Mouse (Mus musculus): ENCODE measurements around the gene Intu. TPM values are rescaled to one million over a fixed set of nuclear protein-coding genes. Genes with fewer than 3 reads are reported as not detected.

The Intu gene
- polyA plus RNA-seq, 1 experiment = 3.0 TPM

GRCm38 (mm10) chr3:40526095-40526494 is 5.0 kb upstream of the Intu start:
- H3K4me3 ChIP-seq (ENCODE audit: insufficient read depth, low read length) = no peak overlapping the region
- peaks cover 3% of the 10 kb centered on the region for H3K4me1 ChIP-seq (ENCODE audit: control insufficient read depth, insufficient read depth, low read length)
- no peak for TF ChIP-seq POLR2A (IDR thresholded peaks at IDR 0.05; ENCODE audit: low read depth, low read length)
- TF ChIP-seq CTCF (IDR thresholded peaks at IDR 0.05; ENCODE audit: borderline replicate concordance, insufficient read depth, low read length) = no peak
- H3K27ac ChIP-seq (ENCODE audit: insufficient read depth, low read length) = no peak overlapping the region

- TF ChIP-seq CTCF (IDR thresholded peaks at IDR 0.05; ENCODE audit: borderline replicate concordance, insufficient read depth, low read length) (no peak), POLR2A (IDR thresholded peaks at IDR 0.05; ENCODE audit: low read depth, low read length) (no peak)
- H3K27ac ChIP-seq (ENCODE audit: insufficient read depth, low read length) = no peak overlapping the region
- H3K4me3 ChIP-seq (ENCODE audit: insufficient read depth, low read length) = no peak overlapping the region
- peaks cover 3% of the 10 kb centered on the region for H3K4me1 ChIP-seq (ENCODE audit: control insufficient read depth, insufficient read depth, low read length)
Observed at GRCm38 (mm10) chr3:40527218-40527617, 3.9 kb upstream of the Intu start.

- no peak for TF ChIP-seq CTCF (IDR thresholded peaks at IDR 0.05; ENCODE audit: borderline replicate concordance, insufficient read depth, low read length)
- TF ChIP-seq POLR2A (IDR thresholded peaks at IDR 0.05; ENCODE audit: low read depth, low read length) = no peak
- no peaks in the 10 kb centered on the region for H3K4me1 ChIP-seq (ENCODE audit: control insufficient read depth, insufficient read depth, low read length)
- no peak overlapping the region for H3K4me3 ChIP-seq (ENCODE audit: insufficient read depth, low read length)
- H3K27ac ChIP-seq (ENCODE audit: insufficient read depth, low read length) = no peak overlapping the region
Observed at GRCm38 (mm10) chr3:40527976-40528950, 2.8 kb upstream of the Intu start.

- H3K27ac ChIP-seq (ENCODE audit: insufficient read depth, low read length) = no peak overlapping the region
- TF ChIP-seq POLR2A (IDR thresholded peaks at IDR 0.05; ENCODE audit: low read depth, low read length) (no peak), CTCF (IDR thresholded peaks at IDR 0.05; ENCODE audit: borderline replicate concordance, insufficient read depth, low read length) (no peak)
- H3K4me1 ChIP-seq (ENCODE audit: control insufficient read depth, insufficient read depth, low read length) = no peaks in the 10 kb centered on the region
- no peak overlapping the region for H3K4me3 ChIP-seq (ENCODE audit: insufficient read depth, low read length)
Observed at GRCm38 (mm10) chr3:40528958-40529357, 2.1 kb upstream of the Intu start.

- no peak for TF ChIP-seq CTCF (IDR thresholded peaks at IDR 0.05; ENCODE audit: borderline replicate concordance, insufficient read depth, low read length)
- H3K4me3 ChIP-seq (ENCODE audit: insufficient read depth, low read length) = peak overlapping the region; percentile 47
- H3K4me1 ChIP-seq (ENCODE audit: control insufficient read depth, insufficient read depth, low read length) = no peaks in the 10 kb centered on the region
- no peak overlapping the region for H3K27ac ChIP-seq (ENCODE audit: insufficient read depth, low read length)
Observed at GRCm38 (mm10) chr3:40530845-40531244, 241 bp upstream of the Intu start.

GRCm38 (mm10) chr3:40532256-40532655 is 1.2 kb downstream of the Intu start:
- H3K4me3 ChIP-seq (ENCODE audit: insufficient read depth, low read length) = no peak overlapping the region

GRCm38 (mm10) chr3:40534141-40534540 is 3.1 kb downstream of the Intu start:
- H3K27ac ChIP-seq (ENCODE audit: insufficient read depth, low read length) = no peak overlapping the region
- TF ChIP-seq CTCF (IDR thresholded peaks at IDR 0.05; ENCODE audit: borderline replicate concordance, insufficient read depth, low read length) = no peak
- no peak for TF ChIP-seq POLR2A (IDR thresholded peaks at IDR 0.05; ENCODE audit: low read depth, low read length)
- H3K4me3 ChIP-seq (ENCODE audit: insufficient read depth, low read length) = no peak overlapping the region
- H3K4me1 ChIP-seq (ENCODE audit: control insufficient read depth, insufficient read depth, low read length) = no peaks in the 10 kb centered on the region

More at GRCm38 (mm10) chr3:40532256-40532655, 1.2 kb downstream of the Intu start:
- Histone ChIP-seq H3K4me1 (ENCODE audit: control insufficient read depth, insufficient read depth, low read length) (no peaks in the 10 kb centered on the region), H3K27ac (ENCODE audit: insufficient read depth, low read length) (no peak overlapping the region)
- TF ChIP-seq CTCF (IDR thresholded peaks at IDR 0.05; ENCODE audit: borderline replicate concordance, insufficient read depth, low read length) (no peak), POLR2A (IDR thresholded peaks at IDR 0.05; ENCODE audit: low read depth, low read length) (no peak)

- no peak overlapping the region for H3K27ac ChIP-seq (ENCODE audit: insufficient read depth, low read length)
- H3K4me3 ChIP-seq (ENCODE audit: insufficient read depth, low read length) = peak overlapping the region; percentile 75
- H3K4me1 ChIP-seq (ENCODE audit: control insufficient read depth, insufficient read depth, low read length) = no peaks in the 10 kb centered on the region
- TF ChIP-seq POLR2A (IDR thresholded peaks at IDR 0.05; ENCODE audit: low read depth, low read length) (peak; percentile 41), CTCF (IDR thresholded peaks at IDR 0.05; ENCODE audit: borderline replicate concordance, insufficient read depth, low read length) (no peak)
Observed at GRCm38 (mm10) chr3:40540567-40541554, 9.8 kb downstream of the Intu start.

- H3K4me3 ChIP-seq (ENCODE audit: insufficient read depth, low read length) = no peak overlapping the region
- H3K4me1 ChIP-seq (ENCODE audit: control insufficient read depth, insufficient read depth, low read length) = no peaks in the 10 kb centered on the region; the same call in 1 of the 2 replicates
- H3K27ac ChIP-seq (ENCODE audit: insufficient read depth, low read length) = no peak overlapping the region
- TF ChIP-seq CTCF (IDR thresholded peaks at IDR 0.05; ENCODE audit: borderline replicate concordance, insufficient read depth, low read length) = no peak
- TF ChIP-seq POLR2A (IDR thresholded peaks at IDR 0.05; ENCODE audit: low read depth, low read length) = no peak
Observed at GRCm38 (mm10) chr3:40546621-40547020, 15.5 kb downstream of the Intu start.

Measured in embryonic fibroblast, embryonic 13.5 days (primary cell).